Mouse (Mus musculus) forebrain, embryonic 15.5 days (tissue): ENCODE results near the gene S1pr2. TPM values are rescaled to one million over a fixed set of nuclear protein-coding genes. Genes with fewer than 3 reads are reported as not detected.

Experiments used
- ATAC-seq: fragments of 200-750 bp; cut with Nextera tagmentation; replicated peaks from 2 replicates; pipeline ENCODE4 v1.8.0; 2017; ENCODE audit warnings: mild to moderate bottlenecking, moderate TSS enrichment, moderate library complexity
- H3K27ac ChIP-seq: fragments of 300-500 bp; sonication (generic); replicated peaks from 2 replicates; pipeline ENCODE4 v1.5.1; 2015; ENCODE audit warnings: mild to moderate bottlenecking, inconsistent platforms
- H3K27me3 ChIP-seq: fragments of 300-500 bp; sonication (generic); 2 replicates; pipeline ENCODE4 v1.6.1; 2015; ENCODE audit warnings: inconsistent platforms
- H3K36me3 ChIP-seq: fragments of 300-500 bp; sonication (generic); 2 replicates; pipeline ENCODE4 v1.6.1; 2015; ENCODE audit warnings: mild to moderate bottlenecking, inconsistent platforms
- H3K4me1 ChIP-seq: fragments of 300-500 bp; sonication (generic); 2 replicates; pipeline ENCODE4 v1.6.1; 2015; ENCODE audit warnings: inconsistent platforms
- H3K4me2 ChIP-seq: fragments of 300-500 bp; sonication (generic); replicated peaks from 2 replicates; pipeline ENCODE4 v1.6.1; 2015; ENCODE audit warnings: mild to moderate bottlenecking, inconsistent platforms
- H3K4me3 ChIP-seq: fragments of 300-500 bp; sonication (generic); 2 replicates; pipeline ENCODE4 v1.5.1; 2015; ENCODE audit warnings: mild to moderate bottlenecking, inconsistent platforms
- H3K9ac ChIP-seq: fragments of 300-500 bp; sonication (generic); replicated peaks from 2 replicates; pipeline ENCODE4 v1.6.1; 2015; ENCODE audit warnings: mild to moderate bottlenecking, inconsistent platforms
- H3K9me3 ChIP-seq: fragments of 300-500 bp; sonication (generic); 2 replicates; pipeline ENCODE4 v1.6.1; 2016; ENCODE audit warnings: inconsistent platforms
- WGBS: fragments of 180-500 bp; shearing (Covaris S2); methylation state at CpG from one replicate; pipeline ENCODE4 v1.1.7; 2015; ENCODE audit warnings: mixed read lengths; 5-methylcytosine and 5-hydroxymethylcytosine counted together
- polyA plus RNA-seq: library from polyadenylated mRNA; unstranded; fragments of >200 nt; fragmentation: Nextera tagmentation; extraction: Ambion mirVana; gene quantifications from 2 replicates; pipeline ENCODE4 v1.2.1, GENCODE M21; 2015

S1pr2 gene
- polyA plus RNA-seq, 1 experiment from 2014 or later: 6.9 TPM

GRCm38 (mm10) chr9:20975431-20976215, 958 bp downstream of the S1pr2 start:
- WGBS: under 1% methylated on average over 45 of the region's 45 CpGs
- H3K27ac ChIP-seq: no peak overlapping the region

GRCm38 (mm10) chr9:20973682-20974075, 2.9 kb downstream of the S1pr2 start:
- Histone ChIP-seq H3K27ac (no peak overlapping the region), H3K4me1 (peaks cover 25% of the 10 kb centered on the region), H3K9ac (no peak overlapping the region), H3K27me3 (no peaks in the 10 kb centered on the region), H3K9me3 (no peaks in the 10 kb centered on the region), H3K4me2 (no peak overlapping the region), H3K36me3 (no peaks in the 10 kb centered on the region), H3K4me3 (no peak overlapping the region)
- ATAC-seq: no peak
- WGBS: 36% methylated on average over 4 of the region's 6 CpGs

More at GRCm38 (mm10) chr9:20975431-20976215, 958 bp downstream of the S1pr2 start:
- Histone ChIP-seq H3K9ac (peak overlapping the region; percentile 77), H3K4me2 (peak overlapping the region; percentile 100), H3K27me3 (no peaks in the 10 kb centered on the region), H3K9me3 (no peaks in the 10 kb centered on the region), H3K4me3 (peak overlapping the region; percentile 81), H3K4me1 (peaks cover 25% of the 10 kb centered on the region), H3K36me3 (no peaks in the 10 kb centered on the region)
- peak; percentile 60 for ATAC-seq

GRCm38 (mm10) chr9:20973001-20973681, 3.4 kb downstream of the S1pr2 start:
- WGBS: 94% methylated on average over 4 of the region's 4 CpGs

GRCm38 (mm10) chr9:20972141-20972992, 4.2 kb downstream of the S1pr2 start:
- H3K4me3 ChIP-seq: no peak overlapping the region
- no peaks in the 10 kb centered on the region for H3K9me3 ChIP-seq
- H3K4me1 ChIP-seq: peaks cover 25% of the 10 kb centered on the region
- no peak for ATAC-seq
- H3K4me2 ChIP-seq: no peak overlapping the region; the same call in 1 of the 2 replicates
- H3K27ac ChIP-seq: no peak overlapping the region
- H3K36me3 ChIP-seq: no peaks in the 10 kb centered on the region; the same call in 1 of the 2 replicates
- H3K27me3 ChIP-seq: no peaks in the 10 kb centered on the region
- WGBS: 37% methylated on average over 28 of the region's 28 CpGs
- 0 out of 2 replicates have a peak overlapping the region, but pooled peaks have one; percentile 1 for H3K9ac ChIP-seq

More at GRCm38 (mm10) chr9:20973001-20973681, 3.4 kb downstream of the S1pr2 start:
- no peaks in the 10 kb centered on the region for H3K9me3 ChIP-seq
- no peak overlapping the region for H3K4me3 ChIP-seq
- no peak overlapping the region; the same call in 1 of the 2 replicates for H3K4me2 ChIP-seq
- no peak overlapping the region for H3K27ac ChIP-seq
- peaks cover 25% of the 10 kb centered on the region for H3K4me1 ChIP-seq
- H3K27me3 ChIP-seq: no peaks in the 10 kb centered on the region
- H3K36me3 ChIP-seq: no peaks in the 10 kb centered on the region
- no peak for ATAC-seq
- H3K9ac ChIP-seq: no peak overlapping the region

GRCm38 (mm10) chr9:20971751-20972140, 4.8 kb downstream of the S1pr2 start:
- no peak overlapping the region for H3K4me2 ChIP-seq
- H3K9ac ChIP-seq: no peak overlapping the region
- H3K9me3 ChIP-seq: no peaks in the 10 kb centered on the region
- no peaks in the 10 kb centered on the region; the same call in 1 of the 2 replicates for H3K36me3 ChIP-seq
- ATAC-seq: no peak
- H3K27ac ChIP-seq: no peak overlapping the region
- H3K27me3 ChIP-seq: no peaks in the 10 kb centered on the region
- peaks cover 23% of the 10 kb centered on the region for H3K4me1 ChIP-seq
- H3K4me3 ChIP-seq: no peak overlapping the region
- WGBS: 86% methylated on average over 7 of the region's 7 CpGs

GRCm38 (mm10) chr9:20966747-20967146, 9.8 kb downstream of the S1pr2 start:
- Histone ChIP-seq H3K27me3 (no peaks in the 10 kb centered on the region), H3K27ac (no peak overlapping the region), H3K36me3 (no peaks in the 10 kb centered on the region; the same call in 1 of the 2 replicates), H3K4me3 (no peak overlapping the region), H3K9me3 (no peaks in the 10 kb centered on the region), H3K4me1 (no peaks in the 10 kb centered on the region), H3K4me2 (no peak overlapping the region), H3K9ac (no peak overlapping the region)
- 79% methylated on average over 5 of the region's 5 CpGs for WGBS
- ATAC-seq: no peak

- no peak overlapping the region for H3K4me2 ChIP-seq
- WGBS: 81% methylated on average over 3 of the region's 3 CpGs
- ATAC-seq: no peak
Observed at GRCm38 (mm10) chr9:20966008-20966407, 10.6 kb downstream of the S1pr2 start.

GRCm38 (mm10) chr9:20965606-20966005, 11.0 kb downstream of the S1pr2 start:
- no peak overlapping the region for H3K27ac ChIP-seq
- no peaks in the 10 kb centered on the region for H3K27me3 ChIP-seq
- H3K36me3 ChIP-seq: no peaks in the 10 kb centered on the region; the same call in 1 of the 2 replicates
- H3K9me3 ChIP-seq: no peaks in the 10 kb centered on the region
- no peak overlapping the region for H3K4me2 ChIP-seq
- 95% methylated on average over 4 of the region's 4 CpGs for WGBS
- no peaks in the 10 kb centered on the region for H3K4me1 ChIP-seq
- no peak for ATAC-seq
- no peak overlapping the region for H3K4me3 ChIP-seq
- no peak overlapping the region for H3K9ac ChIP-seq

More at GRCm38 (mm10) chr9:20966008-20966407, 10.6 kb downstream of the S1pr2 start:
- Histone ChIP-seq H3K9ac (no peak overlapping the region), H3K27ac (no peak overlapping the region), H3K4me1 (no peaks in the 10 kb centered on the region), H3K4me3 (no peak overlapping the region), H3K36me3 (no peaks in the 10 kb centered on the region; the same call in 1 of the 2 replicates), H3K9me3 (no peaks in the 10 kb centered on the region), H3K27me3 (no peaks in the 10 kb centered on the region)

GRCm38 (mm10) chr9:20961557-20961956, 15.0 kb downstream of the S1pr2 start:
- no peak overlapping the region for H3K4me3 ChIP-seq
- no peaks in the 10 kb centered on the region for H3K9me3 ChIP-seq
- no peak overlapping the region for H3K9ac ChIP-seq
- H3K36me3 ChIP-seq: no peaks in the 10 kb centered on the region
- no peak overlapping the region for H3K27ac ChIP-seq
- 74% methylated on average over 9 of the region's 9 CpGs for WGBS
- H3K4me2 ChIP-seq: no peak overlapping the region
- no peaks in the 10 kb centered on the region for H3K4me1 ChIP-seq
- H3K27me3 ChIP-seq: no peaks in the 10 kb centered on the region
- no peak for ATAC-seq

GRCm38 (mm10) chr9:20959430-20959938, 17.1 kb downstream of the S1pr2 start, which contains the start of gene Dnmt1:
Gene Dnmt1 (minus strand): TSS chr9:20959888.
- Histone ChIP-seq H3K9me3 (no peaks in the 10 kb centered on the region), H3K4me2 (no peak within 1 kb of the TSS), H3K4me1 (no peaks in the 10 kb centered on the region), H3K36me3 (no peaks in the 10 kb centered on the region), H3K27ac (no peak within 1 kb of the TSS), H3K27me3 (no peaks in the 10 kb centered on the region), H3K9ac (no peak within 1 kb of the TSS), H3K4me3 (no peak within 1 kb of the TSS)
- WGBS: 70% methylated on average over 2 of the region's 2 CpGs
- ATAC-seq: no peak

GRCm38 (mm10) chr9:20956989-20957388, 19.6 kb downstream of the S1pr2 start:
- Histone ChIP-seq H3K27ac (no peak overlapping the region), H3K9ac (no peak overlapping the region), H3K4me1 (no peaks in the 10 kb centered on the region), H3K36me3 (no peaks in the 10 kb centered on the region), H3K4me3 (no peak overlapping the region), H3K27me3 (no peaks in the 10 kb centered on the region), H3K4me2 (no peak overlapping the region), H3K9me3 (no peaks in the 10 kb centered on the region)
- no peak for ATAC-seq
- 80% methylated on average over 3 of the region's 3 CpGs for WGBS
